Mouse (Mus musculus): ENCODE results near the gene Plxna1.

DNA sequence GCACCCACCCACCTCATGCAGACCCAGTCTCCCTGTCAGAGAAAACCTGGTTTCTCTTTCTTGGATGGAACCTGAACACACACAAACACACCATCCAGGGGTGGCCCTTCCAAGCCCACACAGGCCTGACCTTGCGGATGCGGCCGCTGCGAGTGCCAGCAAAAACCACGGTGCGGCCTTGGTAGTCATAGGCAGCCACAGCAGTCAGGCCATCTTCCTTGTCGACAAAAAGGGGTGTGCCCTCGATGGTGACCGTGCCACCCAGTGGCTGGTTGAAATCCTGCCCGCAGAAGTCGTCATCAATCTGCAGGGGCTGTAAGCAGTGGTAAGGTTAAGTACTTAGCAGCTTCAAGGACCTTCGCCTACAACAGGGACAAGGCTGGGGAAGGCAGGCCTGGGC lies 7.7 kb downstream of the Plxna1 start:
- TF ChIP-seq EP300 (optimal IDR thresholded peaks at IDR 0.05), result no peak
- peak; percentile 42 for TF ChIP-seq CTCF (IDR thresholded peaks at IDR 0.05; ENCODE audit: low read depth)
